Mouse (Mus musculus) cerebellum, postnatal 14 days (tissue): ENCODE measurements at regions not wholly inside any gene's neighbourhood (a gene's known extent, or its start where the extent isn't known, plus 50 kb on each side); places are given as distances from the start of the nearest gene placed in this dataset.

Source experiments
- DNase-seq, 2 experiments: peaks; one replicate each; pipeline ENCODE4 v3.0.0; 2021; ENCODE audit warnings: mixed read lengths in 2 of 2

- DNase-seq: no peak
Observed at GRCm38 (mm10) chr9:6552731-6553130, 283.1 kb upstream of the Ddi1 start.

DNA sequence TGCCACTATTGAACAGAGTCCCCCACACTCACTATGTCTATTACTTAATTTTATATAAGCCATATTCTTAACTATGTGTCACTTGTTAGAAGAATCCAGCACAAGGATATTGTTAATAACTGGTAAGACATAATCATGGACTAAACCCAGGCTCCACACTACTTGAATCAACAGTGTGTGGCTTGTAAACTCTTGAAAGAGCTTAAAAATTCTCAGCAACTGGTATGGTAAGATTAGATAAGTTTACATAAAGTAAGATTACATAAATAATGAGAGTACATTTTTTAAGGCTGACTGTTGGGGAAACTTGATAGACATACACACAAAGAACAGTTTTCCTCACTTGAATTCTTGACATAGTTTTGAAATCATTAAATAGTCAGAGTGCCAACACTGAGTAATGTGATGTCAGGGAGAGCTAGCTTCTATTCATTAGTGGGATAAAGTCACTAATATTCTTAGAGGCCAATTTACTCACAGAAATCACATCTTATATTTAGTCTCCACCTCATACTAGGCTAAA, 270.6 kb upstream of the Ddi1 start:
- DNase-seq: no peak

DNA sequence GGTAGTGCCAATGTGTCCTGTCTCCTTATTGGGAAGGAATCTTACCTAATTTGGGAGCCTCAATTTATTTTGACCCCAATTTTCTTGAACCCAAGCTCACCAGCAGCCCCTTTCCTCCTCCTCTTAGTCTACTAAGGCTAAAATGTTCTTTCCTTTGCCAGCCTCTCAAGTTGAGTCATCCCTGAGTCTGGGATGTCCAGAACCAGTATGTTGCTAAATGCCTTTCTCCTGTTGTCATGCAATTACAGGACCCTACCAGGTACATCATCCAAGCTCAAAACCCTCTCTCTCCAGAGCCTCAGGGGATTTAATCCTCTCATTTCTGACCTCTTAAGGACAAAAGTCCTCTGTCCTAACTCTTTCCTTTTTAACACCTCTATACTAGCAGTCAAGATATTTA, 259.2 kb upstream of the Ddi1 start:
- no peak for DNase-seq

GRCm38 (mm10) chr9:6517194-6517593, 247.5 kb upstream of the Ddi1 start:
- DNase-seq: no peak

GRCm38 (mm10) chr9:6497786-6498185, 228.1 kb upstream of the Ddi1 start:
- peak; percentile 75 to 81 for DNase-seq

- DNase-seq: no peak
Observed at GRCm38 (mm10) chr9:6480401-6480800, 210.8 kb upstream of the Ddi1 start.

DNA sequence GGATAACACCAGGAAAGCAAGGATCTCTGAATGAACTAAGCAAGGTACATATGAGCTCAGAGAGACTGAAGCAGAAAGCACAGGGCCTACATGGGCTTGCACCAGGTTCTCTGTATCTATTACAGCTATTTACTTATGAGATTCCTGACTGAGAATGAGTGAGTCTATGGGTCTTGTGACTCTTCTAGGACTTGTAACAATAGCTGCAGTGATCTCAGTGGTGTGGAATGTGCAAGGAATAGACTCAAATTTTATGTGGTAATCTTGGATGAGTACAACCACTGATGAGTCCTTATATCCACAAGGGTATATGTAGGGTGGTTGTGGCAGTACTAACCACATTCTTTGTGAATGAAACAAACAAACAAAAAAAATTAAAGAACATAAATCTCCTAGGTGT, 184.9 kb upstream of the Ddi1 start:
- DNase-seq: no peak

GRCm38 (mm10) chr9:6435236-6435635, 165.6 kb upstream of the Ddi1 start:
- no peak for DNase-seq

DNA sequence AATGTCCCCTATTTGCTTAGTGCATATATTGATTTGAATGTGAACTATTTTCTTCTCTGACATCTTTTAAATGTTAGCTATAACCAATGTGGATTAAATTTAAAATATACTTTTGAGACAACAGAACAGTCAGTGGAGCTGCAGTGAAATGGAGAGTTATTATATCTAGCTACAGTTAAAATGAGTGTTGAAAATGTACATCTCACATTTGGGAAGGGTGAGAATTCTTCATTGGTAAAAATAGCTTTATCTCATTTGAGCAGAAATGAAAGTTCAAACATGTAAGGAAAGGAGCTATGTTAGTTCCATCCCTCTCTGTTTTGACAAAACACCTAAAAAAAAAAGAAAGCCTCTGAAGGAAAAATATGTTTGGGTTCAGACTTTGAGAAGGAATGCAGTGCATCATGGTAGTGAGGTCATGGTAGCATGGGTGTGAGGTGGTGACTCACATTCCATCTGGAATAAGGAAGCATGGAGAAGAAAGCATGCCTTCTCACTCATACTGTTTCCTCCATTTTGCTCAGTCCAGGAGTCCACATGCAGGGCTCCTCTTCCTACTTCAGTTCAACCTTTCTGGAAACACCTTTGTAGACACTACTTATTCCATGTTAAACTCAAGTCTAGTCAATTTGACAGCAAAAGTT, 164.3 kb upstream of the Ddi1 start:
- no peak for DNase-seq

GRCm38 (mm10) chr9:6430859-6431258, 161.2 kb upstream of the Ddi1 start:
- no peak for DNase-seq

GRCm38 (mm10) chr9:6430437-6430836, 160.8 kb upstream of the Ddi1 start:
- DNase-seq: no peak
